Mouse (Mus musculus): ENCODE measurements around the gene Rmdn3. TPM values are rescaled to one million over a fixed set of nuclear protein-coding genes. Genes with fewer than 3 reads are reported as not detected.

Rmdn3 gene
- 30.6 TPM for total RNA-seq (2023)

GRCm38 (mm10) chr2:119156681-119157572 is at the start of gene Rmdn3:
Gene Rmdn3, minus strand, starts transcription at chr2:119157034.

DNA sequence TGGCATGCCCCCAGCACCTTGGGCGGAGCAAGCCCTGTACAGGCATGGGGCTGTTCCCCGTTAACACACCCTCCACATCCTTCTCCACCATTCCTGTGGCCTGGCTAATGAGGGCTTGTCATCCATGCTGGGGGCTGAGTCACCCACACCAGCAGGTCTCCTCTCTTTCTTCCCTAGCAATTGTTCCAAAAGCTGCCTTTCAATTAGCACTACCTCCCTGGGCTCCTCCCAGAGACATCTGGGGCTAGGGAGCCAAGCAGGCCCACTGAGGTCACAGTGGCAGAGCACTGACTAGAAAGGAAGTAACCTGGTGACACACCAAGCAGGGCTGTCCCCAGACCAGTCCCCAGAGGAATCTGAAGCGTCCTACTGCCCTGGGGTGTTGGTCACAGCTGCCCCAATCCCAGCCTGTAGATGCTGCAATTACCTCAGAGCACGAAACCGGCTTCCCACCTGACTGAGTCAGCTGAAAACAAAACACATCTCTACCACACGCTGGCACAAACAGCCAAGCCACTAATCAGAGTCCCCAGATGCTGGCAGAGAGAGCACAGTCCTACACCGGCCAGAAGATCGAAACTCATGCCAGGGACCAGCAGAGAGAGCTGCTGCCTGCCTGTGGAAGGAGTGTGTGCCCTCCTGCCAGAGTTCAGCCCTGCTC is 17.3 kb upstream of the Rmdn3 start, which contains the start of gene Gm14137:
Gm14137 (plus strand) TSS at position 519 of the 661 bp plus-strand sequence.

DNA sequence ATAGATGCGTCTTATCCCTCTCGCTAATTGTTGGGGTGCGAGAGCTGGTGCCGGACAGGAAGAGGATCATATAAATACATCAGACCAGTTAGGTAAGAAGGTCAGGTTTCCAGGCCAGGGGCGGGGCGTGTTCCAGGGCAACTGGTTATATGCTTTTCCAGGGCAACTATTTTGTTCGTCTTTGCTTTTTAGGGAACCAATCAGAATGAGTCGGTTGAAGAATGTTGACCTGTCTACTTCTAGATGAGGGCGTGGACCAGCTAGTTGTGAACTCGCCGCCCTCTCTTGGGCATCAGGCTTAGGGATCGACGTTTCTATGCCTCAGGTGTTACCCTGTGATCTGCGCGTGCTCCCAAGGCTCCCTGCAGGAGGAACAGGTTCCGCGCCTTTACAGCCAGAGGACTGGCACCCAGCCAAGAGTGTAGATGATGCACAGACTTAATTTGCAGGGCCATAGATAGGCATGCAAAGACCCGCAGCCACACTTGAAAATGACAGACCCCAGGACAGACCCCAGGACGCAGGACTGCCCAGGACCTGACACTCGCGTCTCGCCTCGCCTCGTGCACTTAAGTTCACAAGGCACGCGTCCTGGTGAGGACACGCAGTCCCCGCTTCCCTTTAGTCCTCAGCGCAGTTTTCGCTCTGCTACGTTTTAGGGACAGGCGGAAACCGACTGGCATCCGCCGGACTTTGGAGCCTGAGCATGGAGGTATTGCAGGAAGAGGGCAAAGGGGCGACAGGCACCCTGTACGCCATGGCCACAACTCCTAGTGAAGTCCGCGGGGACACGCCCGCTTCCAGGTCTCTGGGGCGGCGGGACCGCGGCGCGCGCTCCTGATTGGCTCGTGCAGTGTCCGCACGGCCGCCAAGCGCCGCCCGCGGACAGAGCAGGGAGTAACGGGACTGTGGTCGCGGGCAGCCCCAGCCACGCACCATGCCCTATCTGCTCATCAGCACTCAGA is 10.3 kb upstream of the Rmdn3 start, which contains the start of gene Gchfr:
Gchfr (plus strand) TSS at position 873 of the 965 bp plus-strand sequence.

GRCm38 (mm10) chr2:119112438-119113112 is 44.3 kb downstream of the Rmdn3 start, which contains the start of gene Rad51:
Gene Rad51, plus strand, starts transcription at chr2:119112793.

Other genes with a start within 250 kb of the Rmdn3 start
- gene Chst14, start 230.5 kb downstream of the Rmdn3 start, total RNA-seq (2023), result 2.6 TPM
- gene Ccdc32, start 127.6 kb downstream of the Rmdn3 start, total RNA-seq (2023), result 14.9 TPM
- gene Rpusd2, start 122.2 kb downstream of the Rmdn3 start, total RNA-seq (2023), result 13.6 TPM
- 0.92 TPM for gene Knl1, start 109.9 kb downstream of the Rmdn3 start, total RNA-seq (2023)
- gene Rad51, start 44.2 kb downstream of the Rmdn3 start, total RNA-seq (2023), result 0.86 TPM
- gene Gchfr, start 10.7 kb upstream of the Rmdn3 start, total RNA-seq (2023), result not detected
- 0.77 TPM for gene Gm14137, start 17.5 kb upstream of the Rmdn3 start, total RNA-seq (2023)
- 39.3 TPM for gene Zfyve19, start 51.6 kb upstream of the Rmdn3 start, total RNA-seq (2023)
- gene Dnajc17, start 51.8 kb upstream of the Rmdn3 start, total RNA-seq (2023), result 23.2 TPM
- not detected for gene Ppp1r14d, start 72.9 kb upstream of the Rmdn3 start, total RNA-seq (2023)
- 0.46 TPM for gene Spint1, start 80.3 kb upstream of the Rmdn3 start, total RNA-seq (2023)
- not detected for gene Rhov, start 114.2 kb upstream of the Rmdn3 start, total RNA-seq (2023)
- 20.5 TPM for gene Vps18, start 131.7 kb upstream of the Rmdn3 start, total RNA-seq (2023)
- gene Dll4, start 168.8 kb upstream of the Rmdn3 start, total RNA-seq (2023), result 0.12 TPM
- gene Chac1, start 194.2 kb upstream of the Rmdn3 start, total RNA-seq (2023), result 0.61 TPM